Mouse (Mus musculus) mouse trophoblast stem cell (cell line): Measurements from ENCODE around the gene Fam214a.

ENCODE experiments used
- in situ Hi-C, 2 experiments: fragments of 300-500 bp; cut with MseI, MboI; formaldehyde crosslinking; loops; 2 replicates in 1 of 2; 3 replicates in 1 of 2; pipeline ENCODE4 v1.15.1; 2025

Gene Fam214a

DNA sequence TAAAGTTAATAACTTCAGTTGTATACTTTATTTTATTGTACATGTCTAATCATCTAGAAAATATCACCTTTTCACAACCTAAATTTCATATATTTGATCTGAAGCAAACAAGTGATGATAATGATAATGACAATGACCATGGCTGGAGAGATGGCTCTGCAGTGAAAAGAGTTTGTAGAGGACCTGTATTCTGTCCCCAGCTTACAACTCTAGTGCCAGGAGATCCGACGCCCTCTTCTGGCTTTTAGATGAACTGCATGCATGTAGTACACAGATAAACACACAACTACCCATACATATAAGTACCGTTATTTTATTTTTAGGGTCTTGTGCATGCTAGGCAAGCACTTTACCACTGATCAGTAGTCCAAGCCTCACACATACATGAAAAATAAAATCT lies 1.2 kb upstream of the Fam214a start:
- in situ Hi-C loops: loop anchor here in 1 of 2 experiments (5.0 kb wide), 1 partner anchor 44 kb away; no protein-coding TSS in a partner anchor

DNA sequence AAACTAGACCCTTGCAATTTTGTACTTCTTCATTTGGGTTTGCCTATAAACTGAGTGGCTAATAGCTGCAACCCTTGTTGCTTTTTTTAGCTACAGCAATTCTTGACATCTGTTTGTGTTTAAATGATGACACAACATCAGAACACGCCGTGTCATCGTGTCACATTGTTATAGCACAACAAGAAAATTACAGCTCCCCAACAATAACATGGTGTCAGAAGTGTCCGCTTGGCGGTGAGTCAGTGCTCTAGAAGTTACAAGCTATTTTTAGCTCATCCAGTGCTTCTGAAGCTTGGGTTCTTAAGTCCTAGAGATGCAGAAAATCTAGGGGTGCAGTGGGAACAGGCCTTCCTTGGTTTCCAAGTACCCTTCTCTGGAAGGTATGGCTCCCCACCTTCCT lies 578 bp upstream of the Fam214a start:
- in situ Hi-C loops: loop anchor here in 1 of 2 experiments (5.0 kb wide), 1 partner anchor 45 kb away; no protein-coding TSS in a partner anchor

- in situ Hi-C loops: loop anchor here in 1 of 2 experiments (5.0 kb wide), 1 partner anchor 46 kb away; no protein-coding TSS in a partner anchor
These were observed 728 bp downstream of the Fam214a start for GRCm38 (mm10) chr9:74953265-74953958.

DNA sequence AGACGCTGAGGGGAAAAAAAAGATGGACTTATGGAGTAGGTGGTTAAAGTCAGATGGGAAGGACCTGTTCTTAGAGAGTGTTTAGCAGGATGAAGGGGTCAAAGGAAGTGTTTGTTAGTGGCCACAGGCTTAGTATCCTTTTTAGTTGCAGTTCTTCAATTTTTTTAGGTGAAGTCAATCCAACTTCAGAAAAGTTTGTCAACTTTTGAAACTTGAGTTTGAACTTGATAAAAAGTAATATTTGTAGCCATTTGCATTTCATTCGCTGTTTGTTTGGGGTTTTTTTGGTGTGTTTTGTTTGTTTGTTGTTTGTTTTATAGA lies 1.2 kb downstream of the Fam214a start:
- in situ Hi-C loops: loop anchor here in 1 of 2 experiments (5.0 kb wide), 1 partner anchor 47 kb away; no protein-coding TSS in a partner anchor

- in situ Hi-C loops: loop anchor here in 1 of 2 experiments (5.0 kb wide), 1 partner anchor 47 kb away; no protein-coding TSS in a partner anchor
These were observed 1.7 kb downstream of the Fam214a start for GRCm38 (mm10) chr9:74954387-74954786.

GRCm38 (mm10) chr9:74960630-74961029 lies 7.9 kb downstream of the Fam214a start:
- in situ Hi-C loops: no loop called here

GRCm38 (mm10) chr9:74961073-74961575 lies 8.4 kb downstream of the Fam214a start:
- in situ Hi-C loops: no loop called here

GRCm38 (mm10) chr9:74963953-74964352 lies 11.3 kb downstream of the Fam214a start:
- in situ Hi-C loops: no loop called here

DNA sequence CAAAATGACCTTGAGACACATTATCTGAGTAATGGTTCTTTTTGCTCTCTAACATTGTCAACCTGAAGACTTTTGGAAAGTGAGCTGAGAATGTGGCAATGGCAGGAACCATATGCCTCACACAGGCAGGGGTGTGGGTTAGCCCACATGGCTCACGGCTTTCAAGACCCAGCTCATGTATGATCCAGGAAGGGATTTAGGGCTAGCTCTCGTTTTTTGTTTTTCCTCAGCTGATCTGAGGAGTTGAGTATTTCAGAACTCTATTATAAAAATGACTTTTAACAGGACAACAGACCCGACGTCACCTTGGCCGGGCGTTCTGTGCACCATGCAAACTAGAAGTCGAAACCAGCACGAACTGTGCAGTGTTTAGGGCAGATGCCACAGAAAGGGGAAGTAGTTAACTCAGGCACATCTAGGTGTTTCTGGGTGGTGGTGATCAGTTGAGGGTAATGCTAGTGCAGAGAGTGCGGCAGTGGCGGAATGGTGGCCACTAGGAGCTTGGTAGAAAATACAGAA lies 12.2 kb downstream of the Fam214a start:
- in situ Hi-C loops: no loop called here

- in situ Hi-C loops: no loop called here
These were observed 13.5 kb downstream of the Fam214a start for GRCm38 (mm10) chr9:74966200-74966599.

DNA sequence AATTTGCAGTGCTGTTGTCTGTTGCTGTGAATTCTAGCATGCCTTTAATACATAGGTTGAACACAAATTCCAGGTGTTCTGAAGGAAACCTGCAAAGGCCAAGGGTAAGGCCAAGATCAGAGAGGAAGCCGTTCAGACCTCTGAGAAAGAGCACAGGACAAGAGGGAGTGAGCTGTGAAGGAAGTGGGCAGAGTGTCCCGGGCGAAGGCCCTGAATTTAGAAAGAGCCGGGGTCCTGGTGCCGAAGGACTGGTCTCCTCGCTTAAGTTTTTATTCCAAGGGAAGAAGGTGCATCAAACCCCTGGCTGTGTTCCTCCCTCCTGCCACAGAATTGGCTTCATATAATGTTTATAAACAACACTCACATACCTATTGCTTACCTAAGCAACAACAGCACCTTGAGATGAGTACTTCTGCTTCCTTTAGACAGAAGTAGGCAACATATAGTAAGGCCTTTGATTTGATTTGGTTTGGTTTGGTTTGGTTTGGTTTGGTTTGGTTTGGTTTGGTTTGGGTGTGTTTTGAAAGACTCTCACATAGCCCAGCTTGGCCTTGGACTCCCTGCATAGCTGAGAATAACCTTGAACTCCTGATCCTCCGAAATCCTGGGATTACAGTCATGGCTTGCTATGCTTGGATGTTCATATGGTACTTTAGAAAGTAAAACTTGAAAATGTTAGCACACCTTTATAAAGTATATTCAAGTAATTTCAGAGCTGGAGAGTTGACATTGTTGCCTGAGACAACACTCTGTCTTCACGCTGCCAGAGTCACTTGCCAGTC lies 16.2 kb downstream of the Fam214a start:
- in situ Hi-C loops: no loop called here

DNA sequence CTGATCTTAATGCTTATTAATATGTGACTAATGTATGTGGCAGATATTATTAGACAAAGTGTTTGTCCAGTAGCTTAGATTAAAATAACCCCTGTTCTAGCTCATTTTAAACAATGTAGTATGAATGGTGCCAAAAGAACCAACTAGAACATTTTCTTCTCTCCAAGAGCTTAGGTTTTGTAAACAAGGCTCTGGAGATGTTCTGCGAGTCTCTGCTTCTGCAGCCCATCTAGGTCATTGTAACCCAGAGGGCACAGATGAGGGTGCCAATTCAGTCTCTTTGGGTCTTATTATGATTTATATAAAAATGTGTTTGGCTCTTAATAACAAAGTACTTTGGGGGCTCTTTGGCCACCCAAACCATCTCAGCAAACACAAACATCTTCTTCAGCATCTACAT lies 17.9 kb downstream of the Fam214a start:
- in situ Hi-C loops: no loop called here

GRCm38 (mm10) chr9:74971191-74971976 lies 18.7 kb downstream of the Fam214a start:
- in situ Hi-C loops: no loop called here

DNA sequence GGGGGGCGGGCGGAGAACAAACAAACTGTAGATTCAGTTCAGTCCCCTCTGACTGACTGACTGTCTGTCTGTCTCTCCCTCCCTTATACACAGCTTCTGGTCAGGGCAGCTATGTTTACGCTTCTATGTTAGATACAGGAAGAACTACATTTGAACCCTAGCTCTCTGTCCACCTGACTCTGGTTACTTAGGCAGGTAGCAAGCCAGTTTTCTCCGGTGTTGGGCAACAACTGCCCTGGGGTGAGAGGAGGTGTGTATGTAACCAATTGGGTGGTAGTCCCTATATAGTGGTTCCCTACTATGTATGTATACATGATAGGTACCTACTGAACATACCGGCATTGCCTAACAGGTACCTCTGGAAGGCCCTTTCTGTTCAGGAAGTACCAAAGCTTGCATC lies 20.1 kb downstream of the Fam214a start:
- in situ Hi-C loops: no loop called here

DNA sequence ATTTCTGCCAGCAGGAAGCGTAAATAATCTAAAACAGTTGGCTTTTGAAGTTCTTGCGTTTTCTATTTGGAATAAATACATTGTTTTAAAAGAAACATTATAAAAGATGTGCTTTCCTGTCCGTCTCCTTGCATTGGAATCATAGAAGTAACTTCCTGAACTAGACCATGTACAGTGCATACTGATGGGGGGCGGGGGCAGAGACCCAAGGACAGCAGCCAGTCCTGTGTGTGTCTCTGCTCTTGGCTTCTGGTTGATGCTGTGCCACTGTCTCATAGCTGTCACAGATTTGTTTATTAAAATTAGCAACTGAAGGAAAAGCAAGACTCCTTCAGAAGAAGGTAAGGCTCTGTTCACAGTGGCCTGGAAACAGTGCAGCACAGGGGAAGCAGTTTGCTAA lies 20.5 kb downstream of the Fam214a start:
- in situ Hi-C loops: no loop called here

DNA sequence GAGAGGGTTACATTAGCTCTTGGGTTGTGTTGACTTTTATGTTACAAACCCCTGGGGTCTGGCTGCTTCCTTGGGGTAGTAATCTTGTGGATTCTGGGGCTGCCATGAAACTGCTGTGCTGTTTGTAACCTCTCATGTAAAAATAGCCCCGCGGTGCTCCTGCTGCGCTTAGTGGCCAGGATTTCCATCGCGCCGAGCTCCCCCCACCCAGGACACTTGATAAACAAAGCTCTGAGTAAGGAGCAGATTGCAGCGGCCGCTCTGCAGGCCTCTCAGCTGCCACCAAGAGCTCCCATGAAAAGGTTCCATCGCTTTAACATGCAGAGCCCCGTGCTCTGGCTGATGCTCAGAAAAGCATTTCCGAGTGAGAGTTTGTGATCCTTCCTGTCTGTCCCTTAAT lies 22.1 kb downstream of the Fam214a start:
- in situ Hi-C loops: no loop called here

DNA sequence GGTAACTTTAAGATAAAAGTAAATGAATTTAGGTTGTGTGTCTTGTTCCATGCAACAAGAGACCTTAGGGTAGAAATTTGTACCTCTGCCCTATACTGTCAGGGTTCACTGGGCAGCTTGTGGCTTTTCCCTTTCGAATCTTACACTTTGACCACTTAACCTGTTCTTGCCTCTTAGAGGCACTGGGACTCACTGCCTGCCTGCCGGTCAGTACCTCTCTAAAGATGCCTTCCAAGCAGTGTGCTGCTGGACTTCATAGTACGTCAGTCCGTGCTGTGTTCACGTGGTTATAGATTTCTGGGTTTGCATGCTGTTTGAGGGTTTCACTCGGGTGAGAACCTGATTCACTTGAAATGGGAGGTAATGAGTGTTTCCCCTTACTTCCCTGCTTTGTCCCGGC lies 22.7 kb downstream of the Fam214a start:
- in situ Hi-C loops: no loop called here

DNA sequence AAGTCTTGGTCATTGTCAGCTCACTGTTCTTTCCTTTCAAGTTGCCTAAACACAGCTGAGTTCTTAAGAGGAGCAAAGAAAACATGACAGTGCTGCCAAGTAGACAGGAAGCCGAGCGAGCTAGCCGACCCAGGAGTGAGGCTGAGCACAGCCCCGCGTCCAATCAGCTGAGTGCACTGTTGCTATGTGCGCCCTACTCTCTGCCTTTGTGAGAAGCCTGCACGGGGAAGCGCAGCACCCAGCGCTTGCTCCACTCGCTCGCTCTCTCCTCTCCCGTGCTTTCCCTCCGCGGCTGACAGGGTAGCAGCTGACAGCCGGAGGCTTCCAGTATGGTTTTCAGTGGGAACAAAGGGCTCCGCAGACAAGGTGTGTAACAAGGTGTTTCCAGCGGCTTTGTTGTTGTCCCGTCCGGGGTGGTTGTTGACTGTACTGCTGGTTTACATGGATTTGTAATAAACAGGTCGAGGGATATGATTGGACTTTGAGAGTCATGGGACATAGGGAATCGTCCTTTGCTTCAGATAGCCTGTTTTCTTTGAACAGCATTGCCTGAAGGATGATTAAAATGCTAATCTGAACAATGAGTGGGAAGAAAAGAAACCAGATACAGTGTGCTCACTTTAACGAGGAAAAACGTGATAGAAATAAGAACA lies 23.4 kb downstream of the Fam214a start:
- in situ Hi-C loops: no loop called here

DNA sequence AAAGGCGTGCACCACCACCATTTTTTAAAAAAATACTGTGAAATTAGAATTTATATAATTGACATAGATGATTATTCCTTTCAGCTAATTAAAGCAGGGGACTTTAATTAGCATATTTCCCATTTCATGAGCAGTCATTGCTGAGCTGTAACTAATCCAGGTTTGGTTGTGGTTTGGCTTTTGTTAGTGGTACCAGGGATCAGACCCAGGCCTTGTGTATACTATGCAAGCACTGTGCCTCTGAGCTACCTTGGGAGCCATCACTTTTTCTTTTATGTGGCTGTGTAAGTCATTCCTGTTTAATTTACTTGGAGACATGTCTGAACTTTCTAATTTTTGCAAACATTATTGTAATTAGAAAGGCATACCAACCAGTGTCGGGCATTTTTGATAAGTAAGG lies 24.6 kb downstream of the Fam214a start:
- in situ Hi-C loops: no loop called here

- in situ Hi-C loops: no loop called here
These were observed 25.3 kb downstream of the Fam214a start for GRCm38 (mm10) chr9:74977962-74978361.

DNA sequence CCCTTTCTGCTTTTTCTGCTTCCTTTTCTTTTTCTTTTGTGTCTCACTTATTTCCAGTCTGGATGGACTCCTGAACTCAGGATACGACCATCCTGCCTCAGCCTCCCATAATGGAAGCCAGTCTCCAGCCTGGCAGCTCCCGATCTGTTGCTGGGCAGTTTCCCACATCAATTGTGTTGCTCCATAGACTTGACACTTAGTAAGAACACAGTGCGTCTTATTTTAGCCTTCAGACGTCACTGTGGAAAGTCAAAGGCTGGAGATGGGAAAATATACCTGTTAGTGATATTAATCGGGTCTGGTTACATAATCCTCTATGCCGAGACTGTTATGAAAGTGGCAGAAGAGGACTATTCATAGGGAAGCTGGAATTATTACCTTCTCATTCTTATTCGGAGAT lies 26.2 kb downstream of the Fam214a start:
- in situ Hi-C loops: no loop called here
